Mouse (Mus musculus) bone marrow, adult 2 months (tissue): ENCODE results near the gene Hmcn2. TPM values are rescaled to one million over a fixed set of nuclear protein-coding genes. Genes with fewer than 3 reads are reported as not detected.

Experiments used
- H3K27ac ChIP-seq: fragments of 200-500 bp; 2 replicates; pipeline ENCODE4 v1.5.1; 2012; ENCODE audit warnings: low read depth, mild to moderate bottlenecking, control low read depth, inconsistent platforms, low read length; ENCODE audit not compliant: control insufficient read depth, poor library complexity, insufficient read depth
- H3K4me1 ChIP-seq: fragments of 200-500 bp; 2 replicates; pipeline ENCODE4 v1.6.1; 2011; ENCODE audit warnings: low read length; ENCODE audit not compliant: control insufficient read depth, insufficient read depth
- H3K4me3 ChIP-seq: fragments of 200-500 bp; replicated peaks from 2 replicates; pipeline ENCODE3; 2011; ENCODE audit warnings: mild to moderate bottlenecking, low read depth, low read length, control low read depth; ENCODE audit not compliant: control insufficient read depth
- CTCF ChIP-seq: fragments of 200-500 bp; IDR thresholded peaks from 2 replicates; pipeline ENCODE4 v1.5.1; 2011; ENCODE audit warnings: low read length, control low read depth; ENCODE audit not compliant: control insufficient read depth, insufficient read depth
- POLR2A ChIP-seq: fragments of 200-500 bp; IDR thresholded peaks from 2 replicates; pipeline ENCODE4 v1.6.1; 2011; ENCODE audit warnings: low read depth, mild to moderate bottlenecking, control low read depth, low read length, borderline replicate concordance; ENCODE audit not compliant: control insufficient read depth
- WGBS: fragments of 180-500 bp; shearing (Covaris S2); methylation state at CpG from one replicate; pipeline ENCODE4 v1.1.7; 2018; 5-methylcytosine and 5-hydroxymethylcytosine counted together
- polyA plus RNA-seq: library from polyadenylated mRNA; stranded (reverse); fragments of >200 nt; gene quantifications from 2 replicates; pipeline ENCODE4 v1.2.4, GENCODE M21; 2011; ENCODE audit warnings: low replicate concordance; ENCODE audit not compliant: missing spikeins, insufficient read depth, insufficient read length

Hmcn2 gene
- polyA plus RNA-seq, 1 experiment = 1.6 TPM

DNA sequence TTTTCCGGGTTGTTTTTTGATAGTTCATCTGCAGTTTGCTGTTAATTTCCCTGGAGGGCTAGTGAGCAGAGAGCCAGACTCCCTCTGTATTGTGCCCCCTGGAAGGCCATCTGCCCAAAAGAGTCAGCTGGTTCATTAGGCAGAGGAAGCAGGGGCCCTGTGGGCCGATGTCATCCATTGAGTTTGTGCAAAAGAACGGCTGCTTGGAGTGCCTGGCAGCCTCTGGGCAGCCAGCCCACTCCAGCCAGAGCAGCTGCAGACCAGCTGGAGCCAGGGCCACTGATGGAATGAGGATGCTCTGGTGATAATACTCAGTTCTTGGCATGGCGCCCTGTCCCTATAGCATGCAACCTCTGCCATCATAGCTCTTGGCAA lies 135.2 kb downstream of the Hmcn2 start:
- Histone ChIP-seq H3K27ac (no peak overlapping the region), H3K4me3 (no peak overlapping the region), H3K4me1 (peaks cover 4% of the 10 kb centered on the region; the same call in 1 of the 2 replicates)
- no peak for TF ChIP-seq CTCF
- TF ChIP-seq POLR2A = no peak
- WGBS = 51% methylated on average over 4 of the region's 4 CpGs

DNA sequence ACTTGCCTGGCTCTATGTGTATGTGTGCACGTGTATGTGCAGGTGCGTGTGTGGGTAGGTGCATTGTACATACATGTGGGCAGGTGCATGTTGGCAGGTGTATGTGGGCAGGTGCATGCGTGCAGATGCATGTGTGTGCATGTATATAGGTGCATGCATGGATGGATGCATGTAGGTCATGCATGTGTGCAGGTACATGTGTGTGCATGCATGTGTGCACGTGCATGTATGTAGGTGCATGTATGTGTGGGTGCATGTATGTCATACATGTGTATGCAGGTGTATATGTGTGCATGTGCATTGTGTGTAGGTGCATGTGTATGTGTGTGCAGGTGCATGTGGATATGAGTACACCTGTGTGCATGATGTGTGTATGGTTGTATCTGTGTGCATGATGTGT lies 135.7 kb downstream of the Hmcn2 start:
- WGBS = 84% methylated on average over 4 of the region's 4 CpGs
- H3K4me1 ChIP-seq = peaks cover 4% of the 10 kb centered on the region; the same call in 1 of the 2 replicates
- no peak overlapping the region for H3K27ac ChIP-seq
- TF ChIP-seq POLR2A (no peak), CTCF (peak; percentile 12; the same call in 1 of the 2 replicates)
- no peak overlapping the region for H3K4me3 ChIP-seq

DNA sequence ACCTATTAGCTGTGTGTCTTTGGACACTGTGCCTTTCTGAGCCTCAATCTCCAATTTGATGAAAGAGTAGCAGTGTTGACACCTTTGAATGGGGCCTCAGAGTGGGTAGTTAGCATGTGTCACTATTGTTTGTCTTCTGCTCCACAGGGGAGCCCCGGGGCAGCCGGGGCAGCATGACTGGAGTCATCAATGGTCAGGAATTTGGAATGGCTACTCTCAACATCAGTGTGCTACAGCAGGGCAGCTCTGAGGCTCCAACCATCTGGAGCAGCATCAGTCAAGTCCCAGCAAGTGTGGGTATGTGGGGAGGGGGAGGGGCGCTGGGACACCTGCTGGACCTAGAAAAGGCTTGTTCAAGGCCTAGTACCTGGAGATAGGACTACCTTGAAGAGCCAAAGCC lies 136.4 kb downstream of the Hmcn2 start:
- no peak for TF ChIP-seq CTCF
- TF ChIP-seq POLR2A = no peak
- H3K4me3 ChIP-seq = no peak overlapping the region
- WGBS = 88% methylated on average over 3 of the region's 3 CpGs
- peaks cover 4% of the 10 kb centered on the region; the same call in 1 of the 2 replicates for H3K4me1 ChIP-seq
- no peak overlapping the region for H3K27ac ChIP-seq

DNA sequence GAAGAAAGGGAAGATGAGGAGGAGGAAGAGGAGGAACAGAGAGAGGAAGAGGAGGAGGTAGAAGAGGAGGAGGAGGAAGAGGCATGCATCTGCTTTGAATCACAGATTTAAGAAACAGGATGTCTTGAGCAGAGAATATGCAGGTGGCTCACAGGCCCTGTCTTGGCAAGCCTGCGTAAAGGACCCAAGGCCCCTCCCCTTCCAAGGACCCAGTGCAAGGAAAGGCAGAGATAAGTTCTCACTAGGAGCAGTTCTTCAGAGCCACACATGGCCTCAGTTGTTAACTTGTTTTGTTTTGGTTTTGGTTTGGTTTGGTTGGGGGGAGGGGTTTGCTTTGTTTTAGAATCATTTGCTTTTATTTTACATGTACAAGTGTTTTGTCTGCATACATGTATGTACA lies 137.3 kb downstream of the Hmcn2 start:
- H3K27ac ChIP-seq = no peak overlapping the region
- no peak overlapping the region for H3K4me3 ChIP-seq
- TF ChIP-seq POLR2A = no peak
- TF ChIP-seq CTCF = no peak
- peaks cover 4% of the 10 kb centered on the region; the same call in 1 of the 2 replicates for H3K4me1 ChIP-seq
- WGBS = 33% methylated on average over 1 of the region's 1 CpGs

- peaks cover 4% of the 10 kb centered on the region; the same call in 1 of the 2 replicates for H3K4me1 ChIP-seq
- peak overlapping the region; percentile 7; the same call in 1 of the 2 replicates for H3K27ac ChIP-seq
- WGBS = 89% methylated on average over 13 of the region's 13 CpGs
- no peak for TF ChIP-seq CTCF
- TF ChIP-seq POLR2A = no peak
- H3K4me3 ChIP-seq = no peak overlapping the region
These were observed 138.8 kb downstream of the Hmcn2 start for GRCm38 (mm10) chr2:31453011-31453410.

GRCm38 (mm10) chr2:31453559-31454177 lies 139.5 kb downstream of the Hmcn2 start:
- Histone ChIP-seq H3K4me1 (peaks cover 3% of the 10 kb centered on the region; the same call in 1 of the 2 replicates), H3K4me3 (no peak overlapping the region), H3K27ac (no peak overlapping the region; the same call in 1 of the 2 replicates)
- no peak for TF ChIP-seq POLR2A
- TF ChIP-seq CTCF = no peak
- 62% methylated on average over 11 of the region's 11 CpGs for WGBS

DNA sequence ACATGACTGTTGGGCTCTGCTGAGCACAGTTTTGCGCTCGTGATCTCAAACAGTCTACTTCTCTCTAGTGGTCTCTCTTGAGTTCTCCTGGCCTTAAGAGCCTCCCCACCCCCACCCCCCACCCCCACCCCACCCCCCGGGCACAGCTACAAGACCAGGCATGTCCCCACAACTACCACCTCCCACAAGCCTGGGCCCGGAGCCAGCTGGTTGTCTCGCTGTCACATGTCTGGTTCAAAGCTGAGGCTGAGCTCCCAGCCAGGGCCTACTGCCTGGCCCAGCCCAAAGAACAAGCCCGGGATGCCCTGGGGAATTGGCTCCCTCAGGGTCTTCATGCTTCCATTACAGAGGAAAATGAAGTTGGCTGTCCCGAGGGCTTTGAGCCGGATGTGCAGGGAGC lies 140.1 kb downstream of the Hmcn2 start:
- Histone ChIP-seq H3K4me3 (no peak overlapping the region), H3K4me1 (peaks cover 4% of the 10 kb centered on the region), H3K27ac (no peak overlapping the region)
- 27% methylated on average over 8 of the region's 8 CpGs for WGBS
- no peak for TF ChIP-seq CTCF
- no peak for TF ChIP-seq POLR2A

DNA sequence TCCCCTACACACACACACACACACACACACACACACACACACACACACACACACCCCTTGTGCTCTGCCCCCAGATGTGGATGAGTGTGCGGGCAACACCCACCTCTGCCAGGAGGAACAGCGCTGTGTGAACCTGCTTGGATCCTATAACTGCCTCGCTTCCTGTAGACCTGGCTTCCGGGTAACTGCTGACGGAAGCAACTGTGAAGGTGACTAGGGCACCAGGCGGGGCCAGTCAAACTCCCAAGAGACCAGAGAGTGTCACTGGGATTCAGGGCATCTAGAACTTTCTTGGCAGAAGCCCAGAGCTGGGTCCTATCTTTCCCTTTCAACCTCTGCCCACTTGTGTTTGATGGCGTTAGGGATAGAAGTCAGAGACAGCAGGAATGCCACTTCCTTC lies 141.2 kb downstream of the Hmcn2 start:
- no peak overlapping the region for H3K27ac ChIP-seq
- TF ChIP-seq POLR2A = no peak
- TF ChIP-seq CTCF = no peak
- H3K4me3 ChIP-seq = peak overlapping the region; percentile 33
- H3K4me1 ChIP-seq = peaks cover 1% of the 10 kb centered on the region; the same call in 1 of the 2 replicates
- WGBS = 69% methylated on average over 7 of the region's 7 CpGs

DNA sequence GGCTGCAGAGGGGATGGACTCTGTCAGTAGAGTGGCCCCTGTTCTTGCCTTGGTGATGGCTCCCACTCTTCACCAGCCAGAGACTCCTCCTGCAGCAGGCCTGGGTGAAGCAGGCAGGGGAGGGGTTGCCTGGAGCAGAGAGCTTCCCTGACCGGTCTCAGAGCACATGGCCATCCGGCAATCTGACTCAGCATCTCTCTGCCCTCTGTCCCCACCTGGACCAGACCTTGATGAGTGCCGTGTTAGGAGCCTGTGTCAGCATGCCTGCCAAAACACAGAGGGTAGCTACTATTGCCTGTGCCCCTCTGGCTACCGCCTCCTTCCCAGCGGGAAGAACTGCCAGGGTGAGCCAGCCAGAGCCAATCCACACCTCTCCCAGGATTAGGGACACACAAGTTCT lies 144.2 kb downstream of the Hmcn2 start:
- no peak for TF ChIP-seq POLR2A
- TF ChIP-seq CTCF = no peak
- no peak overlapping the region for H3K4me3 ChIP-seq
- H3K27ac ChIP-seq = no peak overlapping the region
- 70% methylated on average over 5 of the region's 5 CpGs for WGBS
- H3K4me1 ChIP-seq = peaks cover 1% of the 10 kb centered on the region; the same call in 1 of the 2 replicates
